Mouse (Mus musculus) erythroblast, embryonic 14.5 days (primary cell): Measurements from ENCODE around the gene Abhd18.

Experiments
- GATA1 ChIP-seq: IDR thresholded peaks from 2 replicates; pipeline ENCODE4 v1.6.1; 2012; ENCODE audit warnings: low read length, inconsistent platforms, mixed read lengths
- TAL1 ChIP-seq: IDR thresholded peaks from 3 replicates; pipeline ENCODE4 v1.6.1; 2012; ENCODE audit warnings: low read length, inconsistent platforms, mixed read lengths

DNA sequence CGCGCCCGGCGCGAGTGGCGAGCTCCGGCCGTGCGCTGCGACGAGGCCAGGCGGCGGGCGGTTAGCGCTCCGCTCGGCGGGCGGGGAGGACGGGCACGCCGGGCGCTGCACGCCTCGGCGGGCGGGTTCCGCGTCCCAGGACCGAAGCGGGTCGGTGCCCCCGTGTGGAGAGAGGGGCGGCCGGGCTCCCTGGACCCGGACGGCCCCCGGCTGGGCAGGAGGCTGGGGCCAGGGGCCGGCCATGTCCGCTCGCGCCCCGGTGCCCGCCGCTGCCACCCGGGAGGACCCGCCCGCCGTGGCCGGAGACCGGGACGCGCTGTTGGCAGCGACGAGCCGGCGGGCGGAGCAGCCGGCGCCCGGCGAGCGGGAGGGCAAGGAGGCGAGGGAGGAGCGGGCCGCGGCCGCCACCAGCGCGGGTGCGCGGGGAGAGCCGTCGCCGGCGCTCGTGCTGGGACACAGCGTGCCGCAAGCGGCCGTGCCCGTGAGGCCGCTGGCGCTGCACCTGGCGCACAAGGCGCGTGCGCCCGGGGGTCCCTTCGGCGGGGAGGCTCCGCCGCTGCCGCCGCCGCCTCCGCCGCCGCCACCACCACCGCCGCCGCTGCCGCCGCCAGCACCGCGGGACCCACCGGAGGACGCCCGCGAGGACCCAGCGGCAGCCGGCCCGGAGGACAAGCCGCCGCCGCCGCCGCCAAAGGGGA lies 103.3 kb downstream of the Abhd18 start:
- no peak for TF ChIP-seq TAL1
- TF ChIP-seq GATA1: no peak
